In genomic region chr7:28766910-28767309, GRCm38 (mm10) we compare ENCODE assay signal across 8 mouse cellular contexts. TPM values are rescaled to one million over a fixed set of nuclear protein-coding genes. Genes with fewer than 3 reads are reported as not detected.
DNase-seq lines count a peak whose midpoint lies in the region; ATAC-seq and TF ChIP-seq lines count a peak whose summit lies in the region.

No protein-coding gene starts in this region.

- peaks cover 18% of the 10 kb centered on the region for H3K4me1 ChIP-seq in heart, embryonic 13.5 days
- peaks cover 34% of the 10 kb centered on the region for H3K4me1 ChIP-seq in E14TG2a.4 (replicated peaks; ENCODE audit: low read depth, low read length)
- H3K4me1 ChIP-seq in forebrain, embryonic 11.5 days (replicated peaks; ENCODE audit: control insufficient read depth, insufficient read depth, low read length), result peaks cover 4% of the 10 kb centered on the region
- peaks cover 24 to 34% of the 10 kb centered on the region in 2 experiments for H3K4me1 ChIP-seq in liver, embryonic 14.5 days (replicated peaks; ENCODE audit: control insufficient read depth in 2 of 2, insufficient read depth in 2 of 2, low read length in 1 of 2)

- no peak for TF ChIP-seq CTCF in E14TG2a.4 (conservative IDR thresholded peaks at IDR 0.05; ENCODE audit: low read length)
- no peak for TF ChIP-seq CTCF in liver, embryonic 14.5 days (IDR thresholded peaks at IDR 0.05; ENCODE audit: low read depth)

- peaks cover 6% of the 10 kb centered on the region for H3K36me3 ChIP-seq in heart, embryonic 13.5 days
- H3K36me3 ChIP-seq in E14TG2a.4 (ENCODE audit: insufficient read depth, low read length), result peaks cover 17% of the 10 kb centered on the region
- H3K36me3 ChIP-seq in forebrain, embryonic 11.5 days (ENCODE audit: control insufficient read depth, insufficient read depth, low read length), result no peaks in the 10 kb centered on the region
- H3K36me3 ChIP-seq in liver, embryonic 14.5 days (replicated peaks; ENCODE audit: control insufficient read depth, insufficient read depth, low read depth), result no peaks in the 10 kb centered on the region

- no peaks in the 10 kb centered on the region for H3K27me3 ChIP-seq in heart, embryonic 13.5 days (replicated peaks)
- H3K27me3 ChIP-seq in E14TG2a.4 (ENCODE audit: insufficient read depth, low read length), result 0 out of 2 replicates have a peak, but pooled peaks cover 2% of the 10 kb centered on the region
- H3K27me3 ChIP-seq in forebrain, embryonic 11.5 days (ENCODE audit: control insufficient read depth, insufficient read depth, low read length), result no peaks in the 10 kb centered on the region
- H3K27me3 ChIP-seq in liver, embryonic 14.5 days (ENCODE audit: control insufficient read depth, insufficient read depth, low read length), result no peaks in the 10 kb centered on the region

- H3K9me3 ChIP-seq in heart, embryonic 13.5 days, result no peaks in the 10 kb centered on the region
- no peaks in the 10 kb centered on the region for H3K9me3 ChIP-seq in E14TG2a.4 (ENCODE audit: low read length)
- H3K9me3 ChIP-seq in forebrain, embryonic 11.5 days (ENCODE audit: control insufficient read depth, low read length), result no peaks in the 10 kb centered on the region
- no peaks in the 10 kb centered on the region for H3K9me3 ChIP-seq in liver, embryonic 14.5 days (ENCODE audit: control insufficient read depth, low read length)

- H3K27ac ChIP-seq in heart, embryonic 13.5 days (replicated peaks), result no peak overlapping the region
- H3K27ac ChIP-seq in forebrain, embryonic 11.5 days (ENCODE audit: low read depth, low read length), result no peak overlapping the region
- no peak overlapping the region for H3K27ac ChIP-seq in liver, embryonic 14.5 days

- DNase-seq in heart, postnatal 4 days, result no peak
- DNase-seq in forebrain, embryonic 11.5 days (ENCODE audit: low spot score), result no peak
- no peak for DNase-seq in liver, embryonic 14.5 days (ENCODE audit: low read depth in 3 of 3, low spot score in 3 of 3)
- DNase-seq in ovary, postnatal 10 days (ENCODE audit: low spot score), result no peak
- no peak for DNase-seq in thymus, postnatal 14 days
- DNase-seq in cerebellum, postnatal 10 days, result no peak

- peak overlapping the region; percentile 86 for H3K4me3 ChIP-seq in heart, embryonic 13.5 days
- H3K4me3 ChIP-seq in E14TG2a.4 (replicated peaks; ENCODE audit: low read length), result peak overlapping the region; percentile 92
- H3K4me3 ChIP-seq in forebrain, embryonic 11.5 days (ENCODE audit: low read depth, low read length), result peak overlapping the region; percentile 81
- H3K4me3 ChIP-seq in liver, embryonic 14.5 days (ENCODE audit: insufficient read depth in 1 of 2, low read depth in 2 of 2, low read length in 2 of 2), result peak overlapping the region; percentile 81 to 83

- 5% methylated on average over 14 of the region's 14 CpGs for WGBS in heart, embryonic 13.5 days
- WGBS in forebrain, embryonic 11.5 days, result 4% methylated on average over 14 of the region's 14 CpGs
- WGBS in liver, embryonic 14.5 days (ENCODE audit: insufficient replicate concordance), result 3% methylated on average over 14 of the region's 14 CpGs

- no peak for TF ChIP-seq EP300 in liver, embryonic 14.5 days (IDR thresholded peaks at IDR 0.05; ENCODE audit: low read depth)

- ATAC-seq in heart, embryonic 13.5 days (ENCODE audit: extremely low read depth, insufficient number of reproducible peaks, low FRiP score, low TSS enrichment), result no peak
- ATAC-seq in forebrain, embryonic 11.5 days (replicated peaks; ENCODE audit: low FRiP score), result no peak; the same call in 1 of the 2 replicates
- ATAC-seq in liver, embryonic 14.5 days (ENCODE audit: insufficient read depth), result no peak

- H3K9ac ChIP-seq in heart, embryonic 13.5 days, result peak overlapping the region; percentile 92
- peak overlapping the region; percentile 69 for H3K9ac ChIP-seq in forebrain, embryonic 11.5 days (ENCODE audit: low read length)
- H3K9ac ChIP-seq in liver, embryonic 14.5 days (replicated peaks), result peak overlapping the region; percentile 65

- peak overlapping the region; percentile 80 for H3K4me2 ChIP-seq in heart, embryonic 13.5 days
- H3K4me2 ChIP-seq in forebrain, embryonic 11.5 days (ENCODE audit: low read depth, low read length, severe bottlenecking), result peak overlapping the region; percentile 68
- H3K4me2 ChIP-seq in liver, embryonic 14.5 days (ENCODE audit: low read depth), result peak overlapping the region; percentile 71

RNA-seq across cellular contexts. Expression of gene Sirt2, which starts 0.4 kb away (rescaled TPM):
- polyA plus RNA-seq in heart, embryonic 13.5 days (2015; fragmentation: Nextera tagmentation; extraction: Ambion mirVana), result 48.9 and 51.5 TPM in 2 replicates
- 10 to 100 TPM; 56.4 to 58.3 TPM for total RNA-seq in heart, postnatal 4 days (2021)
- polyA plus RNA-seq in forebrain, embryonic 11.5 days (2014; fragmentation: Nextera tagmentation; extraction: Ambion mirVana), result 63.5 and 70.2 TPM in 2 replicates
- polyA plus RNA-seq in liver, embryonic 14.5 days (2012; rRNA removed), result 18.5 and 18.7 TPM in 2 replicates
- 21.3 and 24.2 TPM in 2 replicates for polyA plus RNA-seq in liver, embryonic 14.5 days (2014; fragmentation: Nextera tagmentation; extraction: Ambion mirVana)

RNA-seq across cellular contexts. Expression of gene Nfkbib, which starts 0.4 kb away (rescaled TPM):
- polyA plus RNA-seq in heart, embryonic 13.5 days (2015; fragmentation: Nextera tagmentation; extraction: Ambion mirVana), result 30.5 and 32.7 TPM in 2 replicates
- total RNA-seq in heart, postnatal 4 days (2021), result 10 to 100 TPM; 14.4 to 14.5 TPM
- polyA plus RNA-seq in forebrain, embryonic 11.5 days (2014; fragmentation: Nextera tagmentation; extraction: Ambion mirVana), result 45.6 and 49.9 TPM in 2 replicates
- 15.0 and 19.7 TPM in 2 replicates for polyA plus RNA-seq in liver, embryonic 14.5 days (2012; rRNA removed)
- 27.0 and 29.6 TPM in 2 replicates for polyA plus RNA-seq in liver, embryonic 14.5 days (2014; fragmentation: Nextera tagmentation; extraction: Ambion mirVana)

RNA-seq across cellular contexts. Expression of gene Ccer2, which starts 10.9 kb away (rescaled TPM):
- polyA plus RNA-seq in heart, embryonic 13.5 days (2015; fragmentation: Nextera tagmentation; extraction: Ambion mirVana), result not detected in 2 replicates
- total RNA-seq in heart, postnatal 4 days (2021), result not detected
- not detected in 2 replicates for polyA plus RNA-seq in forebrain, embryonic 11.5 days (2014; fragmentation: Nextera tagmentation; extraction: Ambion mirVana)
- polyA plus RNA-seq in liver, embryonic 14.5 days (2012; rRNA removed), result not detected in 2 replicates
- polyA plus RNA-seq in liver, embryonic 14.5 days (2014; fragmentation: Nextera tagmentation; extraction: Ambion mirVana), result not detected in 2 replicates

RNA-seq across cellular contexts. Expression of gene Rinl, which starts 21.9 kb away (rescaled TPM):
- 2.7 and 3.6 TPM in 2 replicates for polyA plus RNA-seq in heart, embryonic 13.5 days (2015; fragmentation: Nextera tagmentation; extraction: Ambion mirVana)
- total RNA-seq in heart, postnatal 4 days (2021), result 1 to 10 TPM; 1.1 to 1.8 TPM
- 2.1 and 2.4 TPM in 2 replicates for polyA plus RNA-seq in forebrain, embryonic 11.5 days (2014; fragmentation: Nextera tagmentation; extraction: Ambion mirVana)
- 4.3 and 4.7 TPM in 2 replicates for polyA plus RNA-seq in liver, embryonic 14.5 days (2012; rRNA removed)
- polyA plus RNA-seq in liver, embryonic 14.5 days (2014; fragmentation: Nextera tagmentation; extraction: Ambion mirVana), result 4.0 and 4.8 TPM in 2 replicates

RNA-seq across cellular contexts. Expression of gene Sars2, which starts 25.1 kb away (rescaled TPM):
- polyA plus RNA-seq in heart, embryonic 13.5 days (2015; fragmentation: Nextera tagmentation; extraction: Ambion mirVana), result 20.2 and 20.4 TPM in 2 replicates
- total RNA-seq in heart, postnatal 4 days (2021), result 10 to 100 TPM; 19.3 to 19.9 TPM
- polyA plus RNA-seq in forebrain, embryonic 11.5 days (2014; fragmentation: Nextera tagmentation; extraction: Ambion mirVana), result 35.6 and 37.8 TPM in 2 replicates
- polyA plus RNA-seq in liver, embryonic 14.5 days (2012; rRNA removed), result 11.4 and 12.7 TPM in 2 replicates
- 9.3 and 11.3 TPM in 2 replicates for polyA plus RNA-seq in liver, embryonic 14.5 days (2014; fragmentation: Nextera tagmentation; extraction: Ambion mirVana)
